Mouse (Mus musculus): ENCODE measurements around the gene Trmt61a.

DNA sequence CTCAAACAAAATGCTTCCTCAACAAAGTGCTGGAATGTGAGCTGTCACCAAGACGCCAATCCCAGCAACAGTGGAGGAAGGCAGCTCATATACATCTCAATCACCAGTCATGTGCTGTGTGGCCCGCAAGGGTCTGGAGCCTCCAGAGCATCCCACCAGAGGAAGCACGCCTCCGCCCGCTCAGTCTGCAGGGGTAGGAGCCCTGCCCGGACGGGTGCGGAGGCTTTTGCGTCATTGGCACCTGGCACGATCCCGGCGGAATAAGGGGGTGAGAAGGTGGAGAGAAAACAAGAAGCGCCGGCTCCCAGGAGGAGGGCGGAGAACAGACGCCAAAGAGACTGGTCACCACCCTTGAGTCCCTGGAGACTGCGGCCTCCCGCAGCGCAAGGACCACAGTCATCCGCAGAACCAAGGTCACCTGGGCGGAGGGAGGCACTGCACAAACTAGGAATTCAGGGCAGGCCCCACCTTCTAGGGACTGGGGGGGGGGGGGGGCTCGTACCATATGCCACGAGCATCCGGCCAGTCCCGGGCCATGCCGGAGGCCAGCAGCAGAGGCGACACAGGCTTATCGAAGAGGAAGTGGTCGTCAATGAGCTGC is 7.4 kb upstream of the Trmt61a start:
- TF ChIP-seq POLR2A (IDR thresholded peaks at IDR 0.05; ENCODE audit: low read depth, low read length) (no peak), CTCF (IDR thresholded peaks at IDR 0.05; ENCODE audit: extremely low read depth, insufficient read depth, insufficient read length, insufficient replicate concordance) (no peak)
